Mouse (Mus musculus) megakaryocyte, embryonic 14.5 days (primary cell): ENCODE data around the gene Nomo1.

Experiments
- FLI1 ChIP-seq: IDR thresholded peaks from 2 replicates; pipeline ENCODE4 v1.6.1; 2012; ENCODE audit warnings: low read length, inconsistent platforms, mixed read lengths
- GATA1 ChIP-seq: IDR thresholded peaks from 3 replicates; pipeline ENCODE4 v1.6.1; 2012; ENCODE audit warnings: mixed read lengths, low read length, inconsistent platforms, borderline replicate concordance

DNA sequence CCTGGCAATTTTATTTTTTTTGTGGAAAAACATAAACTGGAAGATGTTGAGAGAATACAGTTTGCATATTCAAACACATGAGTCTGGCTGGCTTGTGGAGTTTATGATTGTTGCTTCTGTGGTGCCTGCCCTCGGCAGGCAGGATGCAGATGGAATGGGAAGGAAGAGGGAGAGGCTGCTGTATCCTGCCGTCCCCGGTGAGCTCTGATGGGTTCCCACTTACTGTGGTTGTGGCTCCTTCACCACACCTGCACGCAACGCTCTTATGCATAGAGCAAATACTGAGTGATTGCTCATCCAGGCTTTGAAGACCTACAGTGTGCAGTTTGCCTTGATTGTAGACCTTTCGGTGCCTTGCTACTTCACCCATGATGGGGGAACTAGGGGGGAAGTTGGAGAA lies 54.7 kb downstream of the Nomo1 start:
- TF ChIP-seq GATA1 (no peak), FLI1 (no peak)
